Mouse (Mus musculus): ENCODE results near the gene Ankrd34a. TPM values are rescaled to one million over a fixed set of nuclear protein-coding genes. Genes with fewer than 3 reads are reported as not detected.

The Ankrd34a gene
- polyA plus RNA-seq (2016; fragmentation: Nextera tagmentation; extraction: Ambion mirVana) = 0.73 and 0.96 TPM in 2 replicates

DNA sequence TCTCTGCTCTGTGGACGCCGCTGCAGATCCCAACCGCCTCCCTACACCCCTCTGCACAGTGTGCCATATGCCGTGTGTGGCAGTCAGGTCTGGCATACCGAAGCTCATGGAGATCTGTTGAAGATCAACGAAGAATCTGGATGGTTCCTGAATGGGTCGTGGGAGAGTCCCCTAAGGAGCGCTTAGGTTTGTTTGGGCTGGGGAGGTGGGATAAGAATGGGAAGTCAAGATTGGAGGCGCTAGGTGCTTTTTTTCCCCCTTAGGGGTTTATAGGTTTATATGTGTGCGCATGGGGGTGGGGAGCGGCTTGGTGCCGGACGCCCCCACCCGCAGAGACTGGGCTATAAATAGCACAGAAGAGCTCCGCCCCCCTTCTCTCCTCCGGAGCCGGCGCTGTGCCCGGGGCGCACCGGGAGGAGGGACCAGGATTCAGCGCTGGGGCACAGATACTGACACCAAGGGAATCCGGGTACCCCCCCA, at the start of gene Ankrd34a:
Gene Ankrd34a (plus strand): TSS at position 409 of the 480 bp plus-strand sequence.
- Histone ChIP-seq H3K36me3 (no peaks in the 10 kb centered on the region), H3K27me3 (ENCODE audit: low read depth, poor library complexity, severe bottlenecking) (peaks cover 51% of the 10 kb centered on the region), H3K27ac (peak within 1 kb of the TSS; percentile 83), H3K4me3 (peak within 1 kb of the TSS; percentile 67), H3K9me3 (replicated peaks) (no peaks in the 10 kb centered on the region), H3K4me1 (peaks cover 57% of the 10 kb centered on the region)
- WGBS = 1% methylated on average over 23 of the region's 23 CpGs
- DNase-seq (ENCODE audit: low spot score) = peak; percentile 44

GRCm38 (mm10) chr3:96546880-96547279, 49.6 kb upstream of the Ankrd34a start:
- no peaks in the 10 kb centered on the region for H3K36me3 ChIP-seq
- peaks cover 16% of the 10 kb centered on the region; the same call in 1 of the 2 replicates for H3K27me3 ChIP-seq (ENCODE audit: low read depth, poor library complexity, severe bottlenecking)
- H3K4me3 ChIP-seq = no peak overlapping the region
- DNase-seq (ENCODE audit: low spot score) = no peak
- H3K9me3 ChIP-seq (replicated peaks) = no peaks in the 10 kb centered on the region
- H3K4me1 ChIP-seq = peaks cover 11% of the 10 kb centered on the region; the same call in 1 of the 2 replicates
- no peak overlapping the region for H3K27ac ChIP-seq
- 61% methylated on average over 4 of the region's 4 CpGs for WGBS

DNA sequence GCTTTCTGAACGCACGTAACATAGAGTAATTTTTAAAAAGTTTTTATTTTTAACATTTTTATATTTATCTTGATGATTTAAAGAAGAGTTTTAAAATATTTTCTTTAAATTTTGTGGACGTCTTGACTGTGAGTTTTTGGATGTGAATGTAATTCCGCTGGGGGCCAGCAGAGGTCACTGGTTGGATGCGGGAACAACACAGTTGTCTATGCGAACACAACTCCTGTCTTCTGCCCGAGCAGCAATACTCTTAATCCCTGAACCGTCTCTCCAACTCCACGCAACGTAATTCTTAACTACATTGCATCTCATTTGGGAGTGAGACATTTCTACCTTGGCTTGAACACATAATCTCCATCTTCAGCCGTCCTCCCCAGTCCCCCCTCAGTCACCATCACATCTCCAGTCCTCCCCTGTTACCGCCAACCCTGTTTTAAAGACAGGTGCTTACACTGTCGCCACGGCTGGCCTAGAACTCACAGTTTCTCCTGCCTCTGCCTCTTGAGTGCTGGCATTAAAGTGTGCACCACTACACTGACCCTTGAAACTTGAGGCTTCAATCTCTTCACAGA, 49.0 kb upstream of the Ankrd34a start:
- H3K9me3 ChIP-seq (replicated peaks) = no peaks in the 10 kb centered on the region
- H3K27ac ChIP-seq = no peak overlapping the region
- WGBS = 9% methylated on average over 14 of the region's 14 CpGs
- peaks cover 11% of the 10 kb centered on the region; the same call in 1 of the 2 replicates for H3K4me1 ChIP-seq
- H3K36me3 ChIP-seq = no peaks in the 10 kb centered on the region
- H3K4me3 ChIP-seq = peak overlapping the region; percentile 18; the same call in 1 of the 2 replicates
- peaks cover 16% of the 10 kb centered on the region; the same call in 1 of the 2 replicates for H3K27me3 ChIP-seq (ENCODE audit: low read depth, poor library complexity, severe bottlenecking)
- DNase-seq (ENCODE audit: low spot score) = peak; percentile 82

DNA sequence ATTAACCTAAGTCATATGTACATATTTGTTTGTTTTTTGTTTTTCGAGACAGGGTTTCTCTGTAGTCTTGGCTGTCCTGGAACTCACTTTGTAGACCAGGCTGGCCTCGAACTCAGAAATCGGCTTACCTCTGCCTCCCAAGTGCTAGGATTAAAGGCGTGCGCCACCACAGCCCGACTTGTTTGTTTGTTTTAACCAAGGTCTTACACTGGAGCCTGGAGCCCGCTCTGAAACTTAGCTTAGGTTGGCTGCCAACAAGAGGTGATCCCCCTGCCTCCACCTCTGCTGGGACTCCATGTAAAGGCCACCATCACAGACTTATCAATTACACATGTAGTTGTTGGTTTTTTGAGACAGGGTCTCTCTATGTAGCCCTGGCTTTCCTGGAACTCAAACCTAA, 47.6 kb upstream of the Ankrd34a start:
- Histone ChIP-seq H3K27me3 (ENCODE audit: low read depth, poor library complexity, severe bottlenecking) (peaks cover 8% of the 10 kb centered on the region; the same call in 1 of the 2 replicates), H3K36me3 (no peaks in the 10 kb centered on the region), H3K4me3 (no peak overlapping the region), H3K9me3 (replicated peaks) (no peaks in the 10 kb centered on the region), H3K27ac (no peak overlapping the region), H3K4me1 (peaks cover 11% of the 10 kb centered on the region; the same call in 1 of the 2 replicates)
- 78% methylated on average over 7 of the region's 7 CpGs for WGBS
- no peak for DNase-seq (ENCODE audit: low spot score)

DNA sequence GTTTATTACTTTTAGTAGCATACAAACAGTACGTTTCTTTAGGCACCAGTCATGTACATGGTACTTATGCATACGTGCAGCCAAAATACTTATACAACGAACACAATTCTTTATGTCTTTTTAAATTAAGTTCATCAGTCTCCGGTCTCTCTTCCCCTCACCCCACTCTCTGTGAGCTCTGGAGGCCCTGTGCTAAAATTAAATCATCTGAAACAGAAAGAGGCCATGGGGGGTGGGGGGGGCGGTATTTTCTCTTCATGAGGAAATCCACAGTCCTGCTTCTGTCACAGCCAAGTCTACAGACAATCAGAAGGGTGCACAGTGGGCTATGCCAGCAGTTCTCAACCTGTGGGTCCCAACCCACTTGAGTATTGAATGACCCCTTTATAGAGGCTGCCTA, 47.1 kb upstream of the Ankrd34a start:
- H3K9me3 ChIP-seq (replicated peaks) = no peaks in the 10 kb centered on the region
- H3K27ac ChIP-seq = no peak overlapping the region
- DNase-seq (ENCODE audit: low spot score) = no peak
- H3K4me1 ChIP-seq = peaks cover 11% of the 10 kb centered on the region; the same call in 1 of the 2 replicates
- WGBS = 87% methylated on average over 5 of the region's 5 CpGs
- H3K27me3 ChIP-seq (ENCODE audit: low read depth, poor library complexity, severe bottlenecking) = 0 out of 2 replicates have a peak, but pooled peaks cover 4% of the 10 kb centered on the region
- no peaks in the 10 kb centered on the region for H3K36me3 ChIP-seq
- no peak overlapping the region for H3K4me3 ChIP-seq

DNA sequence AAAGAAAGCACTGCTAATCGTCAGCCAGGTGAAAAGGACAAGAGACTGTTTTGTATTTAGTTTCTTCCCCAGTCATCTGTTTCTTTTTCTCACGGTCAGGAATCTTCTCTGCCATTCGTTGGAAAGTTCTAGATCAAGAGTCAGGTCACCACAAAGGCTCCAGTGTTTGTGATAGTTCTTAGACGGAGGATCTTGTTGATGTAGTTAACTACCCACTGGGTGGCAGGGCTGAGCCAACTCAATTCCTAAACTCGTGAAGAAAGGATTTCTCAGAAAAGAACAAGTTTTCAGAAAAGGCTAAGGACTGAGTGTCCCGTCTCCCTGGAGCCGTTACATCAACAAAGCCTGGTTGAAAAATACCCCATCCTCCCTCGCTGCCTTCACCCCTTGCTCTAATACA, 45.2 kb upstream of the Ankrd34a start:
- peak overlapping the region; percentile 64; the same call in 1 of the 2 replicates for H3K27ac ChIP-seq

DNA sequence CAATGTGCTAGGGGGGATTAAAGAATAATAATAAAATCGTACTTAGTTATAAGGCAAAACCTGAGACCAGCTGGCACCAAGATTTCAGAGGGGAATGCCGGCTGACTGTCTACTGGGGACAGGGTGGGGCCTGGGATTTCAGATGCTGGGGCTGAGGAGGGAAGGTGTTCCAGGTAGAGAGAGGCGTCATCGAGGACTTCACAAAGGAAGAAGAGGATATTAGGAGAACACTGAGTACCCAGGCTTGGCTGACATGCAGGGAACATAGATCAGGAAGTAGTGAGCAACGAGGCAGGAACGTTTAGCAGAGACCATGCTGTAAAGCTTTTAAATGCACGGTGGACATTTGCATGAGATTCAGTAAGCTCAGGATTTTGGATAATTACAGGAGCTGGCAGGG, 44.5 kb upstream of the Ankrd34a start:
- 0 out of 2 replicates have a peak, but pooled peaks cover 4% of the 10 kb centered on the region for H3K27me3 ChIP-seq (ENCODE audit: low read depth, poor library complexity, severe bottlenecking)
- H3K36me3 ChIP-seq = no peaks in the 10 kb centered on the region
- H3K4me3 ChIP-seq = no peak overlapping the region
- no peaks in the 10 kb centered on the region for H3K9me3 ChIP-seq (replicated peaks)
- peak overlapping the region; percentile 64; the same call in 1 of the 2 replicates for H3K27ac ChIP-seq
- no peak for DNase-seq (ENCODE audit: low spot score)
- 76% methylated on average over 7 of the region's 7 CpGs for WGBS
- H3K4me1 ChIP-seq = peaks cover 30% of the 10 kb centered on the region

More for the DNA sequence above, 45.2 kb upstream of the Ankrd34a start:
- 33% methylated on average over 8 of the region's 8 CpGs for WGBS
- DNase-seq (ENCODE audit: low spot score) = no peak
- Histone ChIP-seq H3K27me3 (ENCODE audit: low read depth, poor library complexity, severe bottlenecking) (0 out of 2 replicates have a peak, but pooled peaks cover 4% of the 10 kb centered on the region), H3K36me3 (no peaks in the 10 kb centered on the region), H3K4me3 (no peak overlapping the region), H3K4me1 (peaks cover 24% of the 10 kb centered on the region), H3K9me3 (replicated peaks) (no peaks in the 10 kb centered on the region)

DNA sequence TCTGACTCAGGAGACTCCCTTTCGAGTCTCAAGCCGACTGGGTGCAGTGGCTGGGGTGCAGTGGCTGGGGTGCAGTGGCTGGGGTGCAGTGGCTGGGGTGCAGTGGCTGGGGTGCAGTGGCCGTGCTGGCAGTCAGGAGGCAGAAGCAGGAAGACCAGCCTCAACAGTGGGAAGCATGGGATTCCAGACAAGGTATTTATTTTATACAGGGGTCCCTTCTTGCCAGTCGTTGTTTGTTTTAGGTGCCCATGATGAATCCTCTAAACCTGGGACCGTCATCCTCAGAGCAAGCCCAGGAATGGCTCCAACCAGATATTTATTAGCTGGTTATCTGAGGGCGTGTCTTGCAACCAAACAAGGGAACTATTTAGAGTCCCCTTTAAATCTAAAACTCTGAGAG, 42.8 kb upstream of the Ankrd34a start:
- no peaks in the 10 kb centered on the region for H3K36me3 ChIP-seq
- WGBS = 82% methylated on average over 6 of the region's 6 CpGs
- H3K4me1 ChIP-seq = peaks cover 30% of the 10 kb centered on the region
- H3K27ac ChIP-seq = no peak overlapping the region
- H3K27me3 ChIP-seq (ENCODE audit: low read depth, poor library complexity, severe bottlenecking) = no peaks in the 10 kb centered on the region
- DNase-seq (ENCODE audit: low spot score) = no peak
- H3K4me3 ChIP-seq = no peak overlapping the region
- H3K9me3 ChIP-seq (replicated peaks) = no peaks in the 10 kb centered on the region

GRCm38 (mm10) chr3:96554251-96554650, 42.2 kb upstream of the Ankrd34a start:
- H3K4me3 ChIP-seq = no peak overlapping the region
- WGBS = 86% methylated on average over 6 of the region's 6 CpGs
- no peak for DNase-seq (ENCODE audit: low spot score)
- peaks cover 35% of the 10 kb centered on the region for H3K4me1 ChIP-seq
- no peaks in the 10 kb centered on the region for H3K9me3 ChIP-seq (replicated peaks)
- H3K27me3 ChIP-seq (ENCODE audit: low read depth, poor library complexity, severe bottlenecking) = no peaks in the 10 kb centered on the region
- H3K27ac ChIP-seq = no peak overlapping the region
- H3K36me3 ChIP-seq = peaks cover 1% of the 10 kb centered on the region

DNA sequence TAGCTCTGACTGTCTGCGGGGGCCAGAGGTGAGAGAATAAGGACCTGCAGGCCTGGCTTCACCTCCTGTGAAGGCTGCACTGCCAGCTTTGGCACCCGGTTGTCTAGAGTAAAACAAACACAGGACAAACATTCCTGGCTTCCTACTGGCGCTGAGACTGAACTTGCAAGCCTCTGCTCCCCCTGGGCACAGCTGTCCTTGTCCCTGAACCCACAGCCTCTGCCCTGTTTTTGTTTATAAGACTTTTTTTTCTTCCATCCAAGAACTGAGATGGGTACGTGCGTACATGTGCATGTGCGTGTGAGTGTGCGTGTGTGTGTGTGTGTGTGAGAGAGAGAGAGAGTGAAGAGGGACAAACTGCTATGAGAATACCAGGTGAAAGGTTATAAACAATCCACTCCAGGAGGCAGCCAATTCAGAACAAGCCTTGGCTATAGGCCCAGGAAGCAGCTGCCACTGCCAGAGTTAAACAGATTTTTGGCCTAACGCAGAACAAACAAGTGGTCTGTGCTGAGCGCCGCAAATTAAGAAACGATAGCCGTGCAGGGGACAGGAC, 41.3 kb upstream of the Ankrd34a start:
- H3K36me3 ChIP-seq = peaks cover 10% of the 10 kb centered on the region
- H3K27me3 ChIP-seq (ENCODE audit: low read depth, poor library complexity, severe bottlenecking) = no peaks in the 10 kb centered on the region
- H3K27ac ChIP-seq = peak overlapping the region; percentile 46; the same call in 1 of the 2 replicates
- no peak for DNase-seq (ENCODE audit: low spot score)
- peaks cover 44% of the 10 kb centered on the region for H3K4me1 ChIP-seq
- WGBS = 64% methylated on average over 12 of the region's 12 CpGs
- no peaks in the 10 kb centered on the region for H3K9me3 ChIP-seq (replicated peaks)
- H3K4me3 ChIP-seq = no peak overlapping the region

DNA sequence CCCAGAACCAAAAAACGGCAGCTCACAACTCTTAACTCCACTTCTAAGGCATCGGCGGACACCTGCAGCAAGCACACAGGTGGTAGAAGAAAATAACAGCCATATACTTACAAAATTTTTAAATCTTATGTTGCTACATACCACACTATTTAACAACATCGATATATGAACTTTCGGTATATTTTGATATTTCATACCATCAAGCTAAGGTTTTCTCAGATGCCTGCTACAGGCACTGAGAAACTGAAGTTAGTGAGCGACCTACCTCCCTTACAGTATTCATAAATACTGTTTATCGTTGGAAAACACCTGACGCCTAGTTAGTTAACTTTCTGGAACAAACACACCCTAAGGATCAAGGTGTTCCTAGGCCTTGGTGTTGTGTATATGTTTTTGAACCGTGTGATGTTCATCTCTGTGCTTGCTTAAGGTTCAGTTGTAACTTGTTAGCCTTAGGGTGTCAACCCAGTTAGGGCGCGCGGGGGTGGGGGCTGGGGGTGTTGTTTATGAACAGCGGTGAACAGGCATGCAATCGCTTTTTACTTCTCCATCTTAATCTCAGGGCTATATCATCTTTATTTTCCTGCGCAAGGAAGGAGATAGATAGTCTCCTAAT, 40.3 kb upstream of the Ankrd34a start:
- 86% methylated on average over 15 of the region's 15 CpGs for WGBS
- Histone ChIP-seq H3K27me3 (ENCODE audit: low read depth, poor library complexity, severe bottlenecking) (no peaks in the 10 kb centered on the region), H3K9me3 (replicated peaks) (no peaks in the 10 kb centered on the region), H3K4me1 (peaks cover 50% of the 10 kb centered on the region), H3K4me3 (peak overlapping the region; percentile 78), H3K27ac (peak overlapping the region; percentile 90), H3K36me3 (peaks cover 20% of the 10 kb centered on the region)
- DNase-seq (ENCODE audit: low spot score) = no peak

DNA sequence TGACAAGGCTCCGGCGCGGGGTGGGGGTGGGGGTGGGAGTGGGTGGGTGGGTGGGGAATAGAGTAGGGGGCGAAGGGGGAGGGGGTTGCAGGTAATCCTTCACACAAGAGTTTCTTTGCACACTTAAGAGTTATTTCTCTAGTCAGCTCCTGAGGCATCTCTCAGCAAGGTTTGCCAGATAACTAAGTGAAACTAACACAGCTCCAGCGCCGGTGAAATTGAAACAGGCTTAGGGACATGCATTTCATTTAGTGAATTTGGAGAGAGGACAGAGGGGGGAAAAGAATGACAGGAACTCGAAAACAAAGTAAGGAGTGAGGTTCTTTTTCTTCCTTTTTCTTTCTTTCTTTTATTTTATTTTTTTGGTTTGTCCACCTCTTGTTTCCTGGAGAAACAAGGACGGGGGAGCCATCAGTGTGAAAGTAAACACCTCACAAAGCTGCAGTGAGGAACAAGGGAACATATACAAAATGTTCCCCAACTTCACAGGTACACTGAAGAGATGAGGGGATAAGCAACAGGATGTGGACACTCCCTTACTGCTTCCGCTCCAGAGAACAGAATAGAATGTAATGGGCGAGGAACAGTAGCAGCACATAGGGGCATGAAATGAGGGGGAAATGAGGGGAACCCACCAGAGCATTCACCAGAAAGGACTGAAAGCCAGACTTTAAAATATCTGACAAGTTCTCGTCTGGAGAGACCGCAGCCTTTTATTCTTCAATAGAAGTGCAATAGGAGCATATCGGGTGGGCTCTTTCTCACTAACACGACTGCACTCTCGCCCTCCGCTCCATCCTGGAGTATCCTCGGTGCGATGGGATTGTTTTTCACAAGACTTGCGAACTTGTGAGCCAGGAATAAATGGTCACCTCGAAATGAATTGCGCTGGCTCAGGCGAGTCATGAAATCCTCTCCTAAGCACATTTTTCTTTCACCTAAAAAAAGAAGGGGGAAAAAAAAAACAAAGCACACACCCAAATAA, 39.5 kb upstream of the Ankrd34a start:
- Histone ChIP-seq H3K27ac (peak overlapping the region; percentile 90), H3K36me3 (peaks cover 24% of the 10 kb centered on the region), H3K4me3 (peak overlapping the region; percentile 78), H3K4me1 (peaks cover 50% of the 10 kb centered on the region), H3K27me3 (ENCODE audit: low read depth, poor library complexity, severe bottlenecking) (no peaks in the 10 kb centered on the region), H3K9me3 (replicated peaks) (no peaks in the 10 kb centered on the region)
- WGBS = 9% methylated on average over 22 of the region's 22 CpGs
- DNase-seq (ENCODE audit: low spot score) = peak; percentile 47
